Mouse (Mus musculus) E14TG2a.4 (cell line): ENCODE measurements around the gene Flcn.
"Not testable (repeated sequence)": the region's sequence is repeated elsewhere in the genome, so short reads cannot be mapped to it uniquely, and the experiment has no call there.

Source experiments
- H3K27me3 ChIP-seq: 2 replicates; pipeline ENCODE4 v1.6.1; 2014; ENCODE audit warnings: low read length, control low read depth; ENCODE audit not compliant: insufficient read depth
- H3K36me3 ChIP-seq: 2 replicates; pipeline ENCODE4 v1.6.1; 2014; ENCODE audit warnings: low read length, control low read depth; ENCODE audit not compliant: insufficient read depth
- H3K4me1 ChIP-seq: replicated peaks from 2 replicates; pipeline ENCODE4 v1.6.1; 2014; ENCODE audit warnings: low read depth, low read length, control low read depth
- H3K4me3 ChIP-seq: replicated peaks from 2 replicates; pipeline ENCODE4 v1.5.1; 2014; ENCODE audit warnings: mild to moderate bottlenecking, low read length
- H3K9me3 ChIP-seq: 2 replicates; pipeline ENCODE4 v1.6.1; 2014; ENCODE audit warnings: low read length, control low read depth
- CTCF ChIP-seq: conservative IDR thresholded peaks from 2 replicates; pipeline ENCODE4 v1.5.1; 2014; ENCODE audit warnings: low read length
- NANOG ChIP-seq: IDR thresholded peaks from 2 replicates; pipeline ENCODE4 v1.6.1; 2014; ENCODE audit warnings: borderline replicate concordance, low read length, mixed read lengths
- POU5F1 ChIP-seq: IDR thresholded peaks from 2 replicates; pipeline ENCODE4 v1.6.1; 2014; ENCODE audit warnings: low read length, borderline replicate concordance

Gene Flcn

GRCm38 (mm10) chr11:59838426-59838825 is 28.6 kb upstream of the Flcn start:
- TF ChIP-seq NANOG: no peak
- TF ChIP-seq POU5F1: no peak
- TF ChIP-seq CTCF: no peak
- Histone ChIP-seq H3K9me3 (no peaks in the 10 kb centered on the region), H3K4me3 (peak overlapping the region; percentile 99), H3K27me3 (no peaks in the 10 kb centered on the region), H3K36me3 (peaks cover 48% of the 10 kb centered on the region), H3K4me1 (peaks cover 27% of the 10 kb centered on the region)

- H3K27me3 ChIP-seq, H3K9me3 ChIP-seq: not testable (repeated sequence)
- Histone ChIP-seq H3K4me1 (peaks cover 27% of the 10 kb centered on the region), H3K36me3 (peaks cover 54% of the 10 kb centered on the region), H3K4me3 (peak overlapping the region; percentile 99)
Observed at GRCm38 (mm10) chr11:59837789-59838188, 28.0 kb upstream of the Flcn start.

- Histone ChIP-seq H3K27me3 (no peaks in the 10 kb centered on the region), H3K4me3 (no peak overlapping the region), H3K36me3 (peaks cover 99% of the 10 kb centered on the region), H3K4me1 (peaks cover 22% of the 10 kb centered on the region), H3K9me3 (no peaks in the 10 kb centered on the region)
- TF ChIP-seq POU5F1 (no peak), NANOG (peak; percentile 59; the same call in 1 of the 2 replicates), CTCF (no peak)
Observed at GRCm38 (mm10) chr11:59821625-59822024, 11.8 kb upstream of the Flcn start.

GRCm38 (mm10) chr11:59817916-59818315 is 8.1 kb upstream of the Flcn start:
- Histone ChIP-seq H3K9me3 (no peaks in the 10 kb centered on the region), H3K27me3 (no peaks in the 10 kb centered on the region), H3K36me3 (peaks cover 71% of the 10 kb centered on the region), H3K4me1 (peaks cover 55% of the 10 kb centered on the region), H3K4me3 (no peak overlapping the region)
- TF ChIP-seq POU5F1 (no peak), CTCF (no peak), NANOG (no peak)

- TF ChIP-seq CTCF: no peak
- no peak for TF ChIP-seq NANOG
- no peak for TF ChIP-seq POU5F1
- Histone ChIP-seq H3K9me3 (no peaks in the 10 kb centered on the region), H3K4me1 (peaks cover 64% of the 10 kb centered on the region), H3K36me3 (peaks cover 48% of the 10 kb centered on the region), H3K27me3 (no peaks in the 10 kb centered on the region), H3K4me3 (no peak overlapping the region)
Observed at GRCm38 (mm10) chr11:59815482-59816065, 5.8 kb upstream of the Flcn start.

GRCm38 (mm10) chr11:59814936-59815335 is 5.1 kb upstream of the Flcn start:
- H3K4me1 ChIP-seq: peaks cover 64% of the 10 kb centered on the region
- TF ChIP-seq POU5F1 (no peak), CTCF (no peak)
- H3K9me3 ChIP-seq: no peaks in the 10 kb centered on the region

GRCm38 (mm10) chr11:59814311-59814710 is 4.5 kb upstream of the Flcn start:
- TF ChIP-seq CTCF: no peak
- no peak for TF ChIP-seq POU5F1
- TF ChIP-seq NANOG: peak; percentile 47; the same call in 1 of the 2 replicates
- no peak overlapping the region for H3K4me3 ChIP-seq
- H3K9me3 ChIP-seq: no peaks in the 10 kb centered on the region
- no peaks in the 10 kb centered on the region for H3K27me3 ChIP-seq
- H3K36me3 ChIP-seq: peaks cover 36% of the 10 kb centered on the region
- peaks cover 64% of the 10 kb centered on the region for H3K4me1 ChIP-seq

More at GRCm38 (mm10) chr11:59814936-59815335, 5.1 kb upstream of the Flcn start:
- H3K27me3 ChIP-seq: no peaks in the 10 kb centered on the region
- H3K4me3 ChIP-seq: no peak overlapping the region
- H3K36me3 ChIP-seq: peaks cover 42% of the 10 kb centered on the region

- Histone ChIP-seq H3K4me1 (peaks cover 75% of the 10 kb centered on the region), H3K36me3 (peaks cover 26% of the 10 kb centered on the region), H3K9me3 (no peaks in the 10 kb centered on the region), H3K27me3 (no peaks in the 10 kb centered on the region), H3K4me3 (no peak overlapping the region; the same call in 1 of the 2 replicates)
- no peak for TF ChIP-seq POU5F1
- TF ChIP-seq NANOG: no peak
- no peak for TF ChIP-seq CTCF
Observed at GRCm38 (mm10) chr11:59813276-59813675, 3.5 kb upstream of the Flcn start.

- Histone ChIP-seq H3K4me3 (peak overlapping the region; percentile 90), H3K36me3 (peaks cover 24% of the 10 kb centered on the region), H3K4me1 (peaks cover 87% of the 10 kb centered on the region), H3K27me3 (no peaks in the 10 kb centered on the region), H3K9me3 (no peaks in the 10 kb centered on the region)
- TF ChIP-seq NANOG: no peak
- TF ChIP-seq CTCF: no peak
Observed at GRCm38 (mm10) chr11:59811211-59811610, 1.4 kb upstream of the Flcn start.
